Mouse (Mus musculus) neural tube, embryonic 11.5 days (tissue): ENCODE data around the gene Gm11563. TPM values are rescaled to one million over a fixed set of nuclear protein-coding genes. Genes with fewer than 3 reads are reported as not detected.
"Not testable (repeated sequence)": the region's sequence is repeated elsewhere in the genome, so short reads cannot be mapped to it uniquely, and the experiment has no call there.

Source experiments
- ATAC-seq: fragments of 200-750 bp; cut with Nextera tagmentation; 2 replicates; pipeline ENCODE4 v1.8.0; 2017; ENCODE audit warnings: moderate number of reproducible peaks, mild to moderate bottlenecking, moderate TSS enrichment, moderate library complexity; ENCODE audit not compliant: insufficient read depth, low FRiP score, low TSS enrichment
- DNase-seq: peaks from one replicate; pipeline ENCODE4 v3.0.0-alpha.2; 2015; ENCODE audit warnings: low spot score
- H3K27ac ChIP-seq: fragments of 300-500 bp; sonication (generic); 2 replicates; pipeline ENCODE4 v1.5.1; 2014; ENCODE audit warnings: low read depth, mild to moderate bottlenecking, low read length
- H3K27me3 ChIP-seq: fragments of 300-500 bp; sonication (generic); 2 replicates; pipeline ENCODE4 v1.6.1; 2014; ENCODE audit warnings: mild to moderate bottlenecking, low read length, mixed read lengths; ENCODE audit not compliant: control insufficient read depth, insufficient read depth
- H3K36me3 ChIP-seq: fragments of 300-500 bp; sonication (generic); 2 replicates; pipeline ENCODE4 v1.6.1; 2014; ENCODE audit warnings: mild to moderate bottlenecking, low read length, moderate library complexity, mixed read lengths; ENCODE audit not compliant: control insufficient read depth, insufficient read depth
- H3K4me1 ChIP-seq: fragments of 300-500 bp; sonication (generic); 2 replicates; pipeline ENCODE4 v1.6.1; 2014; ENCODE audit warnings: low read length, mixed read lengths; ENCODE audit not compliant: control insufficient read depth, insufficient read depth
- H3K4me2 ChIP-seq: fragments of 300-500 bp; sonication (generic); 2 replicates; pipeline ENCODE4 v1.6.1; 2014; ENCODE audit warnings: low read depth, mild to moderate bottlenecking, moderate library complexity
- H3K4me3 ChIP-seq: fragments of 300-500 bp; sonication (generic); 2 replicates; pipeline ENCODE4 v1.5.1; 2014; ENCODE audit warnings: low read depth, low read length
- H3K9ac ChIP-seq: fragments of 300-500 bp; sonication (generic); 2 replicates; pipeline ENCODE4 v1.6.1; 2014; ENCODE audit warnings: mild to moderate bottlenecking, low read length
- H3K9me3 ChIP-seq: fragments of 300-500 bp; sonication (generic); 2 replicates; pipeline ENCODE4 v1.6.1; 2016; ENCODE audit warnings: low read length; ENCODE audit not compliant: control insufficient read depth
- WGBS: fragments of 180-500 bp; shearing (Covaris S2); extraction: QIAGEN DNeasy Blood & Tissue Kit; methylation state at CpG from one replicate; pipeline ENCODE4 v1.1.7; 2014; 5-methylcytosine and 5-hydroxymethylcytosine counted together
- polyA plus RNA-seq: library from polyadenylated mRNA; unstranded; fragments of >200 nt; fragmentation: Nextera tagmentation; extraction: Ambion mirVana; gene quantifications from 2 replicates; pipeline ENCODE4 v1.2.1, GENCODE M21; 2014

Gm11563 gene
- polyA plus RNA-seq, 1 experiment from 2014 or later, result not detected

GRCm38 (mm10) chr11:99646444-99646843 is 12.3 kb downstream of the Gm11563 start:
- Histone ChIP-seq H3K4me2 (no peak overlapping the region), H3K27ac (no peak overlapping the region), H3K9ac (no peak overlapping the region), H3K27me3 (no peaks in the 10 kb centered on the region), H3K4me1 (no peaks in the 10 kb centered on the region), H3K9me3 (no peaks in the 10 kb centered on the region), H3K4me3 (no peak overlapping the region), H3K36me3 (no peaks in the 10 kb centered on the region)
- WGBS, result 89% methylated on average over 15 of the region's 15 CpGs
- ATAC-seq, result no peak
- DNase-seq, result no peak

DNA sequence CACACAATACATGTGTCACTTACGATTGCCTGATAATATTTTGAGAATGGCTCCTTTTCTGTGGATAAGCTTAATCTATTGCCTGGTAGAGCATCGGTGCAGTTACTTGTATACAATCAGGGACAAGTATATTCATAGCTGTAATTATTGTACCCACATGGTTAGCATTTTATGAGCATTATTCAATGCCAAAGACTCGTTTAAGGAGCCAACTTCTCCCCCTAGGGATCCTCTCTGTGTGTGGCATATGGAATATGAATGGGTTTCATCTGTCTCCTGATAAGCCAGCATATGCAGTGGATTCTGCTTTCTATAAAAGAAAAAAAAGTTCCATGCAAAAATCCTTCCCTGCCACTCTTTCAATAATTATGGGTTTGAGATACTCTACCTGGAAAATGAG is 14.4 kb downstream of the Gm11563 start:
- no peak for ATAC-seq
- H3K4me3 ChIP-seq, result no peak overlapping the region
- H3K36me3 ChIP-seq, result no peaks in the 10 kb centered on the region
- H3K9ac ChIP-seq, result no peak overlapping the region
- H3K27me3 ChIP-seq, result no peaks in the 10 kb centered on the region
- no peaks in the 10 kb centered on the region for H3K4me1 ChIP-seq
- H3K9me3 ChIP-seq, result no peaks in the 10 kb centered on the region
- DNase-seq, result no peak
- 84% methylated on average over 3 of the region's 3 CpGs for WGBS
- H3K27ac ChIP-seq, result no peak overlapping the region
- no peak overlapping the region for H3K4me2 ChIP-seq

DNA sequence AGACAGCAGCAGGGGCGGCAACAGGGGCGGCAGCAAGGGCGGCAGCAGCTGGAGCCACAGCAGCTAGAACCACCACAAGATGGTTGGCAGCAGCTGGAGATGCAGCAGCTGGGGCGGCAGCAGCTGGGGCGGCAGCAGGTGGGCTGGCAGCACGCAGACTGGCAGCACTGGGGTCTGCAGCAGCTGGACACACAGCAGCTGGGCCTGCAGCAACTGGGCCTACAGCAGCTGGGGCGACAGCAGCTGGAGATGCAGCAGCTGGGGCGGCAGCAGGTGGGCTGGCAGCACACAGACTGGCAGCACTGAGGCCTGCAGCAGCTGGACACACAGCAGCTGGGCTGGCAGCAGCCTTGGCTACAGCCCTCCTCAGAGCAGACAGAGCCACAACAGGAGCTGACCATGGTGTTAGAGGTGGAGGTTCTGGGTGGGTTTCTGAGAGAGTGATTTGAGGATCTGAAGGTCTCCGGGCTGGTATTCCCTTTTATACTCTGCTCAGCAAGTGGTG is 15.1 kb downstream of the Gm11563 start, which contains the start of gene Krtap4-7:
Gene Krtap4-7, minus strand, starts transcription at position 455 of the 505 bp plus-strand sequence.
- H3K27me3 ChIP-seq, H3K4me2 ChIP-seq, H3K9me3 ChIP-seq, H3K27ac ChIP-seq, DNase-seq, H3K36me3 ChIP-seq, H3K9ac ChIP-seq, ATAC-seq, H3K4me3 ChIP-seq, H3K4me1 ChIP-seq: not testable (repeated sequence)
- 86% methylated on average over 9 of the region's 9 CpGs for WGBS

- ATAC-seq, result no peak
- Histone ChIP-seq H3K4me3 (no peak overlapping the region), H3K9ac (no peak overlapping the region), H3K27me3 (no peaks in the 10 kb centered on the region), H3K36me3 (no peaks in the 10 kb centered on the region), H3K4me2 (no peak overlapping the region), H3K9me3 (no peaks in the 10 kb centered on the region), H3K27ac (no peak overlapping the region), H3K4me1 (no peaks in the 10 kb centered on the region)
- 53% methylated on average over 1 of the region's 1 CpGs for WGBS
- no peak for DNase-seq
Measured at GRCm38 (mm10) chr11:99640926-99641325, 17.8 kb downstream of the Gm11563 start.

- no peaks in the 10 kb centered on the region for H3K9me3 ChIP-seq
- no peak for DNase-seq
- ATAC-seq, result no peak
- H3K36me3 ChIP-seq, result no peaks in the 10 kb centered on the region
- H3K27me3 ChIP-seq, result no peaks in the 10 kb centered on the region
- no peak overlapping the region for H3K4me3 ChIP-seq
- H3K27ac ChIP-seq, result no peak overlapping the region
- no peaks in the 10 kb centered on the region for H3K4me1 ChIP-seq
- no peak overlapping the region for H3K4me2 ChIP-seq
- no peak overlapping the region for H3K9ac ChIP-seq
- 79% methylated on average over 1 of the region's 1 CpGs for WGBS
Measured at GRCm38 (mm10) chr11:99637086-99637485, 21.7 kb downstream of the Gm11563 start.

DNA sequence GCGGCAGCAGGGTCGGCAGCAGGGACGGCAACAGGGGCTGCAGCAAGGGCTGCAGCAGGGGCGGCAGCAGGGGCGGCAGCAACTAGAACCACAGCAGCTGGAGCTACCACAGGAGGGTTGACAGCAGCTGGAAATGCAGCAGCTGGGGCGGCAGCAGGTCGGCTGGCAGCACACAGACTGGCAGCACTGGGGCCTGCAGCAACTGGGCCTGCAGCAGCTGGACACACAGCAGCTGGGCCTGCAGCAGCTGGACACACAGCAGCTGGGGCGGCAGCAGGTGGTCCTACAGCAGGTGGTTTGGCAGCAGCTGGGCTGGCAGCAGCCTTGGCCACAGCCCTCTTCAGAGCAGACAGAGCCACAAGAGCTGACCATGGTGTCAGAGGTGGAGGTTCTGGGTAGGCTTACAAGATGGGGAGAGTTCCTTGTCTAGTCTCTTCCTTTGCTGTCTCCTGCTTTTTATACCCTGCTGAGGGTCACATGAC is 24.1 kb downstream of the Gm11563 start, which contains the start of gene Krtap4-2:
Gene Krtap4-2, minus strand, starts transcription at position 432 of the 482 bp plus-strand sequence.
- H3K9me3 ChIP-seq, result no peaks in the 10 kb centered on the region
- ATAC-seq (no peak), DNase-seq (no peak)
- WGBS, result 46% methylated on average over 7 of the region's 8 CpGs
- H3K4me3 ChIP-seq, result no peak within 1 kb of the TSS
- no peaks in the 10 kb centered on the region for H3K27me3 ChIP-seq
- H3K4me2 ChIP-seq, result no peak within 1 kb of the TSS
- H3K4me1 ChIP-seq, result no peaks in the 10 kb centered on the region
- H3K9ac ChIP-seq, result no peak within 1 kb of the TSS
- H3K27ac ChIP-seq, result no peak within 1 kb of the TSS
- H3K36me3 ChIP-seq, result no peaks in the 10 kb centered on the region

GRCm38 (mm10) chr11:99633293-99633692 is 25.5 kb downstream of the Gm11563 start:
- Histone ChIP-seq H3K4me2 (no peak overlapping the region), H3K27ac (no peak overlapping the region), H3K4me1 (no peaks in the 10 kb centered on the region), H3K27me3 (no peaks in the 10 kb centered on the region), H3K9me3 (no peaks in the 10 kb centered on the region), H3K9ac (no peak overlapping the region), H3K36me3 (no peaks in the 10 kb centered on the region), H3K4me3 (no peak overlapping the region)
- ATAC-seq, result no peak
- 48% methylated on average over 2 of the region's 2 CpGs for WGBS
- no peak for DNase-seq

DNA sequence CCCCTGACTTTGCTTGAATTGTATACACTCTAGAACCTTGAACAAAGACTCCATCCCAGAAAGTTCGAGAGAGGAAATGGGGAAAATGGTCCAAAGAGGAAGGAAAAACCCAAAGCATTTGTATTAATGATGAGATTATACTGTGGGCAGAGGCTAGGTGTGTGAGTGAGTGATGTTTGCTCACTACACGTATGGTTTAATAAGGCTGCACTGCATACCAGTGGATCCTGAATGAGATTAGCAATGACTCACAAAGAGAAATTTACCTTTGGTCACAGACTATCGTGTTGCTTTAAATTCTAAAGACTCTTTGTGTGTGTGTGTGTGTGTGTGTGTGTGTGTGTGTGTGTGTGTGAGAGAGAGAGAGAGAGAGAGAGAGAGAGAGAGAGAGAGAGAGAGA is 27.9 kb downstream of the Gm11563 start:
- no peak for ATAC-seq
- H3K4me1 ChIP-seq, result no peaks in the 10 kb centered on the region
- H3K9me3 ChIP-seq, result no peaks in the 10 kb centered on the region
- no peaks in the 10 kb centered on the region for H3K36me3 ChIP-seq
- H3K27me3 ChIP-seq, result no peaks in the 10 kb centered on the region
- H3K27ac ChIP-seq, result no peak overlapping the region
- H3K4me3 ChIP-seq, result no peak overlapping the region
- H3K4me2 ChIP-seq, result no peak overlapping the region
- DNase-seq, result no peak
- WGBS, result 88% methylated on average over 3 of the region's 3 CpGs
- no peak overlapping the region for H3K9ac ChIP-seq

GRCm38 (mm10) chr11:99628138-99628537 is 30.6 kb downstream of the Gm11563 start, which contains the start of gene Krtap4-1:
Gene Krtap4-1, minus strand, starts transcription at chr11:99628238.
- no peaks in the 10 kb centered on the region for H3K36me3 ChIP-seq
- H3K9ac ChIP-seq, result no peak within 1 kb of the TSS
- ATAC-seq (no peak), DNase-seq (no peak)
- H3K27me3 ChIP-seq, result no peaks in the 10 kb centered on the region
- H3K27ac ChIP-seq, result no peak within 1 kb of the TSS
- H3K4me1 ChIP-seq, result no peaks in the 10 kb centered on the region
- H3K4me2 ChIP-seq, result no peak within 1 kb of the TSS
- no peaks in the 10 kb centered on the region for H3K9me3 ChIP-seq
- WGBS, result 84% methylated on average over 4 of the region's 4 CpGs
- H3K4me3 ChIP-seq, result no peak within 1 kb of the TSS
